Mouse (Mus musculus) E14TG2a.4 (cell line): Measurements from ENCODE around the gene Tfec.

Experiments
- H3K27me3 ChIP-seq: 2 replicates; pipeline ENCODE4 v1.6.1; 2014; ENCODE audit warnings: low read length, control low read depth; ENCODE audit not compliant: insufficient read depth
- H3K36me3 ChIP-seq: 2 replicates; pipeline ENCODE4 v1.6.1; 2014; ENCODE audit warnings: low read length, control low read depth; ENCODE audit not compliant: insufficient read depth
- H3K4me1 ChIP-seq: replicated peaks from 2 replicates; pipeline ENCODE4 v1.6.1; 2014; ENCODE audit warnings: low read depth, low read length, control low read depth
- H3K4me3 ChIP-seq: replicated peaks from 2 replicates; pipeline ENCODE4 v1.5.1; 2014; ENCODE audit warnings: mild to moderate bottlenecking, low read length
- H3K9me3 ChIP-seq: 2 replicates; pipeline ENCODE4 v1.6.1; 2014; ENCODE audit warnings: low read length, control low read depth
- CTCF ChIP-seq: conservative IDR thresholded peaks from 2 replicates; pipeline ENCODE4 v1.5.1; 2014; ENCODE audit warnings: low read length
- NANOG ChIP-seq: IDR thresholded peaks from 2 replicates; pipeline ENCODE4 v1.6.1; 2014; ENCODE audit warnings: borderline replicate concordance, low read length, mixed read lengths
- POU5F1 ChIP-seq: IDR thresholded peaks from 2 replicates; pipeline ENCODE4 v1.6.1; 2014; ENCODE audit warnings: low read length, borderline replicate concordance

Gene Tfec

GRCm38 (mm10) chr6:16828304-16828703 lies 69.9 kb downstream of the Tfec start:
- H3K4me3 ChIP-seq = no peak overlapping the region
- TF ChIP-seq CTCF (no peak), POU5F1 (no peak), NANOG (no peak)
- no peaks in the 10 kb centered on the region for H3K9me3 ChIP-seq
- H3K27me3 ChIP-seq = no peaks in the 10 kb centered on the region
- H3K36me3 ChIP-seq = no peaks in the 10 kb centered on the region
- H3K4me1 ChIP-seq = no peaks in the 10 kb centered on the region

GRCm38 (mm10) chr6:16821985-16822384 lies 76.3 kb downstream of the Tfec start:
- Histone ChIP-seq H3K4me3 (no peak overlapping the region), H3K9me3 (no peaks in the 10 kb centered on the region), H3K4me1 (no peaks in the 10 kb centered on the region), H3K27me3 (no peaks in the 10 kb centered on the region), H3K36me3 (no peaks in the 10 kb centered on the region)
- TF ChIP-seq POU5F1 (no peak), CTCF (no peak), NANOG (no peak)

- Histone ChIP-seq H3K4me1 (no peaks in the 10 kb centered on the region), H3K4me3 (no peak overlapping the region), H3K36me3 (no peaks in the 10 kb centered on the region), H3K9me3 (no peaks in the 10 kb centered on the region), H3K27me3 (no peaks in the 10 kb centered on the region)
- TF ChIP-seq POU5F1 (no peak), CTCF (no peak), NANOG (no peak)
Observed at GRCm38 (mm10) chr6:16806302-16806701, 91.9 kb downstream of the Tfec start.

- Histone ChIP-seq H3K36me3 (no peaks in the 10 kb centered on the region), H3K9me3 (no peaks in the 10 kb centered on the region), H3K4me1 (no peaks in the 10 kb centered on the region), H3K4me3 (no peak overlapping the region), H3K27me3 (no peaks in the 10 kb centered on the region)
- peak; percentile 31 for TF ChIP-seq CTCF
- no peak for TF ChIP-seq POU5F1
- no peak for TF ChIP-seq NANOG
Observed at GRCm38 (mm10) chr6:16797669-16798068, 100.6 kb downstream of the Tfec start.

GRCm38 (mm10) chr6:16796914-16797313 lies 101.3 kb downstream of the Tfec start:
- no peaks in the 10 kb centered on the region for H3K4me1 ChIP-seq
- TF ChIP-seq POU5F1 (no peak), NANOG (no peak), CTCF (no peak)

GRCm38 (mm10) chr6:16794036-16794435 lies 104.2 kb downstream of the Tfec start:
- Histone ChIP-seq H3K4me3 (no peak overlapping the region), H3K36me3 (no peaks in the 10 kb centered on the region), H3K9me3 (no peaks in the 10 kb centered on the region), H3K27me3 (no peaks in the 10 kb centered on the region), H3K4me1 (no peaks in the 10 kb centered on the region)
- no peak for TF ChIP-seq CTCF
- no peak for TF ChIP-seq NANOG

More at GRCm38 (mm10) chr6:16796914-16797313, 101.3 kb downstream of the Tfec start:
- no peaks in the 10 kb centered on the region for H3K27me3 ChIP-seq
- no peaks in the 10 kb centered on the region for H3K36me3 ChIP-seq
- no peaks in the 10 kb centered on the region for H3K9me3 ChIP-seq
- H3K4me3 ChIP-seq = no peak overlapping the region

- Histone ChIP-seq H3K36me3 (no peaks in the 10 kb centered on the region), H3K4me1 (no peaks in the 10 kb centered on the region), H3K9me3 (no peaks in the 10 kb centered on the region), H3K27me3 (no peaks in the 10 kb centered on the region), H3K4me3 (no peak overlapping the region)
- TF ChIP-seq NANOG (no peak), POU5F1 (no peak), CTCF (no peak)
Observed at GRCm38 (mm10) chr6:16785166-16785565, 113.1 kb downstream of the Tfec start.
